Mouse (Mus musculus) myocyte (in vitro differentiated cells): ENCODE results near the gene Lmo7. TPM values are rescaled to one million over a fixed set of nuclear protein-coding genes. Genes with fewer than 3 reads are reported as not detected.

Experiments
- H3K27me3 ChIP-seq: one replicate; pipeline ENCODE4 v1.6.1; 2011; ENCODE audit not compliant: control insufficient read depth, insufficient read depth, insufficient read length
- H3K36me3 ChIP-seq: one replicate; pipeline ENCODE4 v1.6.1; 2011; ENCODE audit not compliant: control insufficient read depth, insufficient read depth
- H3K4me2 ChIP-seq: one replicate; pipeline ENCODE4 v1.6.1; 2011; ENCODE audit warnings: low read depth, control low read depth
- H3K4me3 ChIP-seq: one replicate; pipeline ENCODE4 v1.5.1; 2011; ENCODE audit warnings: mild to moderate bottlenecking, control low read depth, moderate library complexity
- H3K79me2 ChIP-seq: one replicate; pipeline ENCODE4 v1.6.1; 2011; ENCODE audit not compliant: control insufficient read depth, insufficient read depth
- H3ac ChIP-seq: one replicate; pipeline ENCODE4 v1.6.1; 2011; ENCODE audit not compliant: control insufficient read depth, insufficient read length
- CEBPB ChIP-seq: IDR thresholded peaks from 2 replicates; pipeline ENCODE4 v1.6.1; 2011; ENCODE audit warnings: mild to moderate bottlenecking, moderate library complexity; ENCODE audit not compliant: poor library complexity, insufficient read depth, severe bottlenecking
- E2F4 ChIP-seq: IDR thresholded peaks from one replicate; pipeline ENCODE4 v1.6.1; 2011; ENCODE audit warnings: mild to moderate bottlenecking, control low read depth, moderate library complexity; ENCODE audit not compliant: insufficient read depth
- MAX ChIP-seq: IDR thresholded peaks from one replicate; pipeline ENCODE4 v1.6.1; 2011; ENCODE audit warnings: low read depth, mild to moderate bottlenecking, control low read depth
- MYOD1 ChIP-seq, 3 experiments: IDR thresholded peaks; one replicate each; pipeline ENCODE4 v1.6.1; 2011; ENCODE audit warnings: control low read depth in 2 of 3, low read depth in 2 of 3, mild to moderate bottlenecking in 2 of 3, moderate library complexity in 1 of 3; ENCODE audit not compliant: insufficient read length in 2 of 3, control insufficient read depth in 1 of 3
- MYOG ChIP-seq, 3 experiments: IDR thresholded peaks; one replicate each; pipeline ENCODE4 v1.6.1; 2011; ENCODE audit warnings: control low read depth in 2 of 3, low read depth in 2 of 3, mild to moderate bottlenecking in 2 of 3; ENCODE audit not compliant: insufficient read length in 2 of 3, control insufficient read depth in 1 of 3, insufficient read depth in 1 of 3
- POLR2A ChIP-seq: IDR thresholded peaks from one replicate; pipeline ENCODE4 v1.6.1; 2011; ENCODE audit warnings: low read depth, mild to moderate bottlenecking, control low read depth, moderate library complexity; ENCODE audit not compliant: insufficient read length
- POLR2AphosphoS2 ChIP-seq: IDR thresholded peaks from one replicate; pipeline ENCODE4 v1.6.1; 2011; ENCODE audit warnings: low read depth, control low read depth; ENCODE audit not compliant: insufficient read length
- REST ChIP-seq: IDR thresholded peaks from one replicate; pipeline ENCODE4 v1.6.1; 2011; ENCODE audit warnings: mild to moderate bottlenecking, control low read depth, moderate library complexity; ENCODE audit not compliant: insufficient read depth, insufficient read length
- SRF ChIP-seq: IDR thresholded peaks from one replicate; pipeline ENCODE4 v1.6.1; 2011; ENCODE audit warnings: low read depth; ENCODE audit not compliant: control insufficient read depth, insufficient read length
- TCF12 ChIP-seq: IDR thresholded peaks from one replicate; pipeline ENCODE4 v1.6.1; 2011; ENCODE audit warnings: mild to moderate bottlenecking, control low read depth; ENCODE audit not compliant: poor library complexity, insufficient read depth, severe bottlenecking
- TCF3 ChIP-seq: IDR thresholded peaks from one replicate; pipeline ENCODE4 v1.6.1; 2011; ENCODE audit warnings: low read depth, control low read depth; ENCODE audit not compliant: insufficient read length
- USF1 ChIP-seq: IDR thresholded peaks from one replicate; pipeline ENCODE4 v1.6.1; 2011; ENCODE audit warnings: low read depth, mild to moderate bottlenecking, control low read depth, moderate library complexity
- polyA plus RNA-seq: library from polyadenylated mRNA; unstranded; fragments of >200 nt; fragmentation: generic; extraction: Trizol; gene quantifications from one replicate; pipeline ENCODE4 v1.2.1, GENCODE M21; 2012; ENCODE audit warnings: missing spikeins

Gene Lmo7
- polyA plus RNA-seq, 1 experiment, result 56.1 TPM

DNA sequence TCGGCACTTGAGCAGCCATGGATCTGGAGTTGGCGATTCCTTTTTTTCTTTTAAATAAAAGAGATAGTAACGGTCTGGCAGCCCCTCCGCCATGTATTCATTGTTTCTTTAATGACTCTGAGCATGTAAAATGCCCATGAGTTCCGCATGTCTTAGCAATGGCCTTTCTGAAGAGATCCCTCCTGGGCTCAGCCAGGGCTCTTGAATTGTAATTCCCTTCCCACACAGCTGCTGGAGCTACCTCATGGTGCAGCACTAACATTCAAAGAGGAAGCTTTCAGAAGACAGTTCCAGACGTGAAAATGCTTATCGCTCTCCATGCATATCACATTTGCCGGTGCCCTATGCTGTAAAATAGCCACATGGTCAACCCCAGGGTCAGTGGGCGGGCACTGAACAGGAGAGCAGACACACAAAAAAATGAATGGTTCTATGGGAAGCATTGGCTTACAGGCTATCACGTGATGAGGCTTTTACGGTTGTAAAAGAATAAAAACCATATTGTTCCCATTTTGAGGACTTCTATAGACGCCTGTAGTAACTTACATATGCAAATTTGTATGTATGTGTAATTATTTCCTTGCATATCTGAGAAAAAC lies 198.0 kb downstream of the Lmo7 start:
- no peaks in the 10 kb centered on the region for H3K27me3 ChIP-seq
- TF ChIP-seq USF1 (no peak), POLR2A (no peak), TCF3 (no peak), MAX (no peak), SRF (no peak), MYOD1 (IDR thresholded peaks at IDR 0.05; ENCODE audit: control insufficient read depth in 1 of 3, insufficient read length in 2 of 3, low read depth in 2 of 3) (no peak), MYOG (IDR thresholded peaks at IDR 0.05; ENCODE audit: control insufficient read depth in 1 of 3, insufficient read depth in 1 of 3, insufficient read length in 2 of 3, low read depth in 2 of 3) (no peak), CEBPB (no peak), E2F4 (no peak), REST (no peak), POLR2AphosphoS2 (no peak), TCF12 (no peak)
- H3K36me3 ChIP-seq, result peaks cover 11% of the 10 kb centered on the region
- no peak overlapping the region for H3ac ChIP-seq
- no peak overlapping the region for H3K4me3 ChIP-seq
- no peak overlapping the region for H3K4me2 ChIP-seq
- no peaks in the 10 kb centered on the region for H3K79me2 ChIP-seq

DNA sequence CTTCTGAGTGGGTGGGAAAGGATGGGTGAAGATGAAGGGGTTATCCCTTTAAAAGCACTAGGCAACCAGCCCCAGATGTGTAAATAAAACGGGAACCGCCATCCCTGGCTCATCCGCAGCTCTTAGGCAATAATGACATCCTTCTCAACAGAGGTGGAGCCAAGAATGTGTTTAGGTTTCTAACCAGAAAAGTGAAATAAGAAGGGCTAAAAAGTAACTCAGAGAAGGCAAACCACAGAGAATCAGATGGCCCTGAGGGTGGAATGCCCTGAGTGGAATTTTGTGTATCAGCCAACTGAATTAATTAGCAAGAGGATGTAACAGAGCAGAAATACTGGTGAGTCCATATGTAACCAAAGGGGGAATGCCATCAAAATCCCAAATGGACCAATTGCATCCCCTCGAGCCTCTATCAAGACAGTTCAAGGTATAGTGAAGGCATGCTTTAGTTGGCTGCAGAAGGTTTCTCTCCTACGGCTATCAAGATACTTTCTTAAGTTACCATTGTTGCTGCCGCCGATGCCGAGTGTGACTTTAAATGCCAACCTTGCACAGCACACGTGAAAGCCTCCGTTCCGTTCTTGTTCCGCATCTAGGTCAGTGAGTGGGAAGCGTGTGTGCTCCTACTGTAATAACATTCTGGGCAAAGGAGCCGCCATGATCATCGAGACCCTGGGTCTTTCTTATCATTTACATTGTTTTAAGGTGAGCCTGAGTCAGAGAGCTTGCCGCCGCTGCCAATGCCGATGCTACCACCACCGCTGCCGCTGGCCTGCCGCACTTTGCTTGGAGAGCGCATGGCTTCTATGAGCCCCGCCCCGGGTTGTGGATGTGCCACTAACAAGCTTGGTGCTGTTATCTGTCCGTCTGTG lies 201.1 kb downstream of the Lmo7 start:
- Histone ChIP-seq H3K27me3 (no peaks in the 10 kb centered on the region), H3K4me3 (no peak overlapping the region), H3ac (no peak overlapping the region), H3K4me2 (no peak overlapping the region), H3K79me2 (no peaks in the 10 kb centered on the region), H3K36me3 (peaks cover 27% of the 10 kb centered on the region)
- TF ChIP-seq USF1, result no peak
- no peak for TF ChIP-seq POLR2A
- no peak for TF ChIP-seq TCF12
- no peak for TF ChIP-seq CEBPB
- no peak for TF ChIP-seq MYOG (IDR thresholded peaks at IDR 0.05; ENCODE audit: control insufficient read depth in 1 of 3, insufficient read depth in 1 of 3, insufficient read length in 2 of 3, low read depth in 2 of 3)
- no peak for TF ChIP-seq E2F4
- TF ChIP-seq SRF, result no peak
- no peak for TF ChIP-seq MAX
- no peak for TF ChIP-seq REST

DNA sequence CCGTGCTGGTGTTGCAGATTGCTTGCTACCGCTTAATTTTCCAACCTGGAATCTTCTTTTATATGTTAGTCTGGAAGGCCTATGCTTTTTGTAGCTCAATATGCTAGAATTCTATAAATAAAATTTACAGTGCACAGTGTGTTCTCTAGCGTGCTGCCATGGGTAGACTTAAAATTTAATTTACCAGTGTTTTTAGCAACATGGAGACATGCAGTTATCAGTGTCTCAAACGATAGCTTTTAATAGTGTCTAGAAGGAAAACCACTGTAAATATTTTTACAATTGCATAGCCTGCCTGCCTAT lies 201.6 kb downstream of the Lmo7 start:
- H3K27me3 ChIP-seq, result no peaks in the 10 kb centered on the region
- no peak overlapping the region for H3K4me3 ChIP-seq
- TF ChIP-seq SRF, result no peak
- no peak for TF ChIP-seq REST
- no peak for TF ChIP-seq POLR2AphosphoS2
- TF ChIP-seq TCF3, result no peak
- TF ChIP-seq TCF12, result no peak
- TF ChIP-seq POLR2A, result no peak
- H3K79me2 ChIP-seq, result no peaks in the 10 kb centered on the region
- no peak overlapping the region for H3K4me2 ChIP-seq
- no peak overlapping the region for H3ac ChIP-seq
- peaks cover 27% of the 10 kb centered on the region for H3K36me3 ChIP-seq

DNA sequence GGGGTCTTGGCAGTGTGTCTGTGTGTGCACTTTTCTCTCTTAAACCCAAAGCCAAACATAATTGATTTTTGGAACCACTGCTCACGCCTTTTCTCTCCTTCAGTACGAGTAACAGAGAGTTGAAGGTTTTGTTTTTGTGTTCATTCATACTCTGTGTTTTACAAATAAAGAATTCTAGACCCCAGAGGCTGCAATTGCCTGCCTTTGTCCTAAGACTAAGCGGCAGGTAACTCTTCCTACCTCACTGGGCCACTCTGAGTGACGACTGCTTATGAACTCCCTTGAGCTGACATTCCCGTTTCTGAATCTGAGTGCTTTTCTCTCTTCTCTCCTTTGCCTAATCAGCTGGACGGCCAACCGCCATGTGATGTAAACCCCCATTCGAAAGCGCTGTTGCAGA lies 203.8 kb downstream of the Lmo7 start:
- H3K36me3 ChIP-seq, result peaks cover 27% of the 10 kb centered on the region
- H3K79me2 ChIP-seq, result no peaks in the 10 kb centered on the region
- no peak overlapping the region for H3ac ChIP-seq
- TF ChIP-seq MYOG (IDR thresholded peaks at IDR 0.05; ENCODE audit: control insufficient read depth in 1 of 3, insufficient read depth in 1 of 3, insufficient read length in 2 of 3, low read depth in 2 of 3), result no peak
- TF ChIP-seq CEBPB, result no peak
- TF ChIP-seq MAX, result no peak
- TF ChIP-seq MYOD1 (IDR thresholded peaks at IDR 0.05; ENCODE audit: control insufficient read depth in 1 of 3, insufficient read length in 2 of 3, low read depth in 2 of 3), result no peak
- no peak for TF ChIP-seq POLR2A
- no peak for TF ChIP-seq REST
- no peak for TF ChIP-seq TCF3
- TF ChIP-seq USF1, result no peak
- no peak for TF ChIP-seq TCF12
- no peak for TF ChIP-seq E2F4
- no peak overlapping the region for H3K4me3 ChIP-seq
- H3K27me3 ChIP-seq, result no peaks in the 10 kb centered on the region
- H3K4me2 ChIP-seq, result no peak overlapping the region

DNA sequence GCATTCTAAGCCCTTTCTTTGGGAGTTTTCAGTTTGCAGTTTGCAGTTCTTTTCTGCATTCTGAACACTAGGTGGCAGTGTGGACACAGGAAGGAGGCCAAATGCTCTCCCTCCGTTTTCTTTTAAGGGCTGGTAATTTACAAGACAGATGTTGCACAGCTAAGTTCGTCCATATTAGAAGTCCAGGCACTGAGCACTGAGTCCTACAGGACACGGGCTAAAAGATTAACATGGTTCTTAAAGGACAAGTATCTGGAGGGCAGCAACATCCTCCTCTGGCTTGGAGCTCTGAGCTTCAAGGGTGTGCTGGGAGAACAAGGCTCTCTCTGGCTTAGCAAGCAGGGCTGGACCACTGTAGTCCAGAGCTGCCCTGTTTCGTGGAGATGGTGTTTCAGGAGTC lies 213.2 kb downstream of the Lmo7 start:
- TF ChIP-seq POLR2AphosphoS2 (peak; percentile 43), REST (no peak), E2F4 (no peak), MAX (no peak), USF1 (no peak)
- H3ac ChIP-seq, result no peak overlapping the region

More for the DNA sequence above, 213.2 kb downstream of the Lmo7 start:
- H3K4me3 ChIP-seq, result no peak overlapping the region
- H3K79me2 ChIP-seq, result no peaks in the 10 kb centered on the region
- H3K27me3 ChIP-seq, result no peaks in the 10 kb centered on the region
- no peaks in the 10 kb centered on the region for H3K36me3 ChIP-seq
- peak overlapping the region; percentile 62 for H3K4me2 ChIP-seq
